Mouse (Mus musculus) gastrocnemius, adult 2 months (tissue): ENCODE results near the gene Adpgk. TPM values are rescaled to one million over a fixed set of nuclear protein-coding genes. Genes with fewer than 3 reads are reported as not detected.
A peak's percentile ranks its signal among the peaks of the same experiment; 100 is the strongest.

Source experiments
- DNase-seq: peaks from one replicate; pipeline ENCODE4 v3.0.0; 2022
- H3K27ac ChIP-seq: fragments of 200-600 bp; 2 replicates; pipeline ENCODE4 v1.8.1; 2022; ENCODE audit warnings: mild to moderate bottlenecking
- H3K4me3 ChIP-seq: fragments of 200-600 bp; 2 replicates; pipeline ENCODE4 v1.8.1; 2022; ENCODE audit warnings: mild to moderate bottlenecking, moderate library complexity
- CTCF ChIP-seq: fragments of 200-600 bp; IDR thresholded peaks from 2 replicates; pipeline ENCODE4 v1.8.1; 2022; ENCODE audit warnings: antibody characterized with exemption, mild to moderate bottlenecking, moderate library complexity
- intact Hi-C: fragments of 180-260 bp; cut with DNase I; formaldehyde crosslinking; loops from one replicate; pipeline ENCODE4 v1.15.1; 2025
- long read RNA-seq, 2 experiments: library from polyadenylated mRNA; stranded (forward); transcript quantifications; one replicate each; pipeline ENCODE4 v2.0.0; 2021
- total RNA-seq, 2 experiments: library from RNA; stranded (reverse); gene quantifications; 2 replicates each; pipeline ENCODE4 v1.2.3; 2021

Gene Adpgk
- 1 to 10 TPM; 6.8 to 9.7 TPM for total RNA-seq
- long read RNA-seq, experiment 1, partial matches to known transcripts: 0 of 8 reads
- long read RNA-seq, experiment 1, other reads (novel, unspliced or antisense): 1 of 8 reads
- long read RNA-seq, experiment 2, partial matches to known transcripts: 1 of 6 reads
- long read RNA-seq, experiment 2, other reads (novel, unspliced or antisense): 1 of 6 reads

- intact Hi-C loops: loop anchor here (2.0 kb wide), 1 partner anchor 196 kb away; the partner anchor contains the start of gene Arih1
These were observed at the start of gene Adpgk for GRCm38 (mm10) chr9:59290957-59291687. Adpgk (plus strand) TSS chr9:59291558.

GRCm38 (mm10) chr9:59245181-59245580, 46.2 kb upstream of the Adpgk start:
- Histone ChIP-seq H3K27ac (no peak overlapping the region), H3K4me3 (no peak overlapping the region)
- DNase-seq: no peak
- no peak for TF ChIP-seq CTCF
- intact Hi-C loops: no loop called here

More at GRCm38 (mm10) chr9:59290957-59291687, at the start of gene Adpgk:
- peak; percentile 99 for DNase-seq
- Histone ChIP-seq H3K27ac (peak within 1 kb of the TSS; percentile 99), H3K4me3 (peak within 1 kb of the TSS; percentile 99)
- peak; percentile 55 for TF ChIP-seq CTCF

GRCm38 (mm10) chr9:59246456-59247029, 44.8 kb upstream of the Adpgk start:
- peak; percentile 89 for DNase-seq
- Histone ChIP-seq H3K27ac (peak overlapping the region; percentile 76), H3K4me3 (peak overlapping the region; percentile 13; the same call in 1 of the 2 replicates)
- peak; percentile 48 for TF ChIP-seq CTCF
- intact Hi-C loops: loop anchor here (2.0 kb wide), 3 partner anchors 28 to 234 kb away; no protein-coding TSS in a partner anchor

GRCm38 (mm10) chr9:59249359-59249758, 42.0 kb upstream of the Adpgk start:
- intact Hi-C loops: no loop called here
- no peak for DNase-seq
- Histone ChIP-seq H3K27ac (no peak overlapping the region), H3K4me3 (no peak overlapping the region)
- TF ChIP-seq CTCF: peak; percentile 12; the same call in 1 of the 2 replicates

- no peak for DNase-seq
- peak; percentile 42 for TF ChIP-seq CTCF
- Histone ChIP-seq H3K27ac (no peak overlapping the region), H3K4me3 (no peak overlapping the region)
- intact Hi-C loops: no loop called here
These were observed 41.1 kb upstream of the Adpgk start for GRCm38 (mm10) chr9:59250272-59250671.

- no peak for TF ChIP-seq CTCF
- DNase-seq: peak; percentile 65
- H3K27ac ChIP-seq: peak overlapping the region; percentile 49; the same call in 1 of the 2 replicates
- intact Hi-C loops: no loop called here
- no peak overlapping the region for H3K4me3 ChIP-seq
These were observed 36.5 kb upstream of the Adpgk start for GRCm38 (mm10) chr9:59254716-59255421.

- no peak for TF ChIP-seq CTCF
- intact Hi-C loops: no loop called here
- H3K4me3 ChIP-seq: no peak overlapping the region
- H3K27ac ChIP-seq: no peak overlapping the region
- DNase-seq: no peak
These were observed 31.4 kb upstream of the Adpgk start for GRCm38 (mm10) chr9:59259806-59260454.

- no peak overlapping the region for H3K4me3 ChIP-seq
- peak; percentile 67 for TF ChIP-seq CTCF
- DNase-seq: no peak
- intact Hi-C loops: loop anchor here (5.0 kb wide), 1 partner anchor 79 kb away; no protein-coding TSS in a partner anchor
- no peak overlapping the region for H3K27ac ChIP-seq
These were observed 25.0 kb upstream of the Adpgk start for GRCm38 (mm10) chr9:59266332-59266731.

GRCm38 (mm10) chr9:59269728-59270127, 21.6 kb upstream of the Adpgk start:
- H3K4me3 ChIP-seq: no peak overlapping the region
- peak; percentile 76 for DNase-seq
- TF ChIP-seq CTCF: peak; percentile 72
- peak overlapping the region; percentile 69 for H3K27ac ChIP-seq
- intact Hi-C loops: loop anchor here (5.0 kb wide), 1 partner anchor 82 kb away; no protein-coding TSS in a partner anchor

GRCm38 (mm10) chr9:59271081-59271480, 20.3 kb upstream of the Adpgk start:
- intact Hi-C loops: no loop called here
- no peak for TF ChIP-seq CTCF
- no peak overlapping the region for H3K4me3 ChIP-seq
- H3K27ac ChIP-seq: peak overlapping the region; percentile 76
- no peak for DNase-seq

- intact Hi-C loops: no loop called here
- DNase-seq: peak; percentile 63
- no peak for TF ChIP-seq CTCF
- peak overlapping the region; percentile 76 for H3K27ac ChIP-seq
- no peak overlapping the region for H3K4me3 ChIP-seq
These were observed 19.6 kb upstream of the Adpgk start for GRCm38 (mm10) chr9:59271711-59272110.

GRCm38 (mm10) chr9:59273199-59273598, 18.2 kb upstream of the Adpgk start:
- DNase-seq: no peak
- TF ChIP-seq CTCF: peak; percentile 6; the same call in 1 of the 2 replicates
- H3K27ac ChIP-seq: no peak overlapping the region
- H3K4me3 ChIP-seq: no peak overlapping the region
- intact Hi-C loops: no loop called here
